Mouse (Mus musculus): ENCODE data around the gene Cldn11. TPM values are rescaled to one million over a fixed set of nuclear protein-coding genes. Genes with fewer than 3 reads are reported as not detected.

Gene Cldn11
- total and polyA plus RNA-seq, 2 experiments from 2014 or later, result 71.0 to 80.1 TPM

DNA sequence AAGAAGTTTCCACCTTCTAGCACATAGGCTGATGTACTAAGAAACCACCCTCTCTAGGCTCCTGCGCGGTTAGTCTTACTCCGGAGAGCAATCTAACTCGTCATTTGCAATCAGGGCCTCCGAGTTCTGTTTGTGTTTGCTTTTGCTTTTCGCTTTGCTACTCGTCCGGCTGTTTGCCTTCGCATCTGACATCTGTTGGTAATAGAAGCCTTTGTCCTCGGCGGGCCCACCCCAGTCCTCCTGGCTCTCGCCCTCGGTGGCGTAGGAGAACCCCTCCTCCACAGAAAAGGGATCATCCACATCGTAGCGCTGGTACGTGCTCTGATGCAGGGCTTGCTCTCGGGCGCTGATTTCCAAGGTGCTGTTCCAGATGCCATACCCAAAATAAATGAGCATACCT is 59.3 kb downstream of the Cldn11 start:
- H3K4me1 ChIP-seq (ENCODE audit: insufficient read depth, low read length), result no peaks in the 10 kb centered on the region
- peak; percentile 44; the same call in 1 of the 2 replicates for ATAC-seq
- H3K27me3 ChIP-seq (ENCODE audit: insufficient read depth, low read length), result no peaks in the 10 kb centered on the region
- no peak overlapping the region for H3K4me3 ChIP-seq (ENCODE audit: low read length)
- WGBS, result 8% methylated on average over 19 of the region's 19 CpGs
- no peaks in the 10 kb centered on the region for H3K9me3 ChIP-seq (ENCODE audit: low read length)
- H3K36me3 ChIP-seq (ENCODE audit: insufficient read depth, low read length), result no peaks in the 10 kb centered on the region
- DNase-seq (ENCODE audit: low spot score), result peak; percentile 5
- 0 out of 2 replicates have a peak overlapping the region, but pooled peaks have one; percentile 10 for H3K9ac ChIP-seq (replicated peaks; ENCODE audit: low read length)
- no peak for TF ChIP-seq CTCF (IDR thresholded peaks at IDR 0.05; ENCODE audit: low read depth)
- H3K4me2 ChIP-seq (ENCODE audit: low read depth, low read length), result peak overlapping the region; percentile 24
- H3K27ac ChIP-seq, result no peak overlapping the region

- no peak for TF ChIP-seq CTCF (IDR thresholded peaks at IDR 0.05; ENCODE audit: low read depth)
- Histone ChIP-seq H3K27ac (no peak overlapping the region), H3K4me1 (ENCODE audit: insufficient read depth, low read length) (no peaks in the 10 kb centered on the region), H3K9ac (replicated peaks; ENCODE audit: low read length) (no peak overlapping the region), H3K4me2 (ENCODE audit: low read depth, low read length) (no peak overlapping the region), H3K27me3 (ENCODE audit: insufficient read depth, low read length) (no peaks in the 10 kb centered on the region), H3K36me3 (ENCODE audit: insufficient read depth, low read length) (no peaks in the 10 kb centered on the region), H3K9me3 (ENCODE audit: low read length) (no peaks in the 10 kb centered on the region), H3K4me3 (ENCODE audit: low read length) (no peak overlapping the region)
- DNase-seq (ENCODE audit: low spot score), result no peak
- ATAC-seq, result no peak
- 59% methylated on average over 9 of the region's 9 CpGs for WGBS
Observed at GRCm38 (mm10) chr3:31212205-31213038, 62.7 kb downstream of the Cldn11 start.

GRCm38 (mm10) chr3:31213802-31214201 is 64.1 kb downstream of the Cldn11 start:
- Histone ChIP-seq H3K9ac (replicated peaks; ENCODE audit: low read length) (no peak overlapping the region), H3K27ac (peak overlapping the region; percentile 65; the same call in 1 of the 2 replicates), H3K4me1 (ENCODE audit: insufficient read depth, low read length) (no peaks in the 10 kb centered on the region), H3K4me2 (ENCODE audit: low read depth, low read length) (no peak overlapping the region), H3K4me3 (ENCODE audit: low read length) (no peak overlapping the region), H3K27me3 (ENCODE audit: insufficient read depth, low read length) (no peaks in the 10 kb centered on the region), H3K36me3 (ENCODE audit: insufficient read depth, low read length) (no peaks in the 10 kb centered on the region), H3K9me3 (ENCODE audit: low read length) (no peaks in the 10 kb centered on the region)
- ATAC-seq, result peak; percentile 71
- WGBS, result 8% methylated on average over 3 of the region's 3 CpGs
- DNase-seq (ENCODE audit: low spot score), result peak; percentile 35
- TF ChIP-seq CTCF (IDR thresholded peaks at IDR 0.05; ENCODE audit: low read depth), result no peak

Other genes starting within 250 kb of the Cldn11 start
- gene Phc3, start 180.5 kb upstream of the Cldn11 start, total RNA-seq (2014; rRNA removed), result 25.8 and 27.4 TPM in 2 replicates
- gene Phc3, start 180.5 kb upstream of the Cldn11 start, polyA plus RNA-seq (2015; fragmentation: Nextera tagmentation; extraction: Ambion mirVana), result 6.4 and 7.4 TPM in 2 replicates
- 35.0 and 45.2 TPM in 2 replicates for gene Prkci, start 154.2 kb upstream of the Cldn11 start, total RNA-seq (2014; rRNA removed)
- 20.5 and 20.8 TPM in 2 replicates for gene Prkci, start 154.2 kb upstream of the Cldn11 start, polyA plus RNA-seq (2015; fragmentation: Nextera tagmentation; extraction: Ambion mirVana)
- 36.4 and 38.9 TPM in 2 replicates for gene Skil, start 54.9 kb upstream of the Cldn11 start, total RNA-seq (2014; rRNA removed)
- 23.9 and 25.1 TPM in 2 replicates for gene Skil, start 54.9 kb upstream of the Cldn11 start, polyA plus RNA-seq (2015; fragmentation: Nextera tagmentation; extraction: Ambion mirVana)
- 20.9 and 23.6 TPM in 2 replicates for gene Slc7a14, start 160.5 kb downstream of the Cldn11 start, total RNA-seq (2014; rRNA removed)
- gene Slc7a14, start 160.5 kb downstream of the Cldn11 start, polyA plus RNA-seq (2015; fragmentation: Nextera tagmentation; extraction: Ambion mirVana), result 8.8 and 9.2 TPM in 2 replicates

Measured in hindbrain, postnatal 0 days (tissue).